Mouse (Mus musculus) E14TG2a.4 (cell line): Measurements from ENCODE around the gene Tmem165.

Source experiments
- H3K27me3 ChIP-seq: 2 replicates; pipeline ENCODE4 v1.6.1; 2014; ENCODE audit warnings: low read length, control low read depth; ENCODE audit not compliant: insufficient read depth
- H3K36me3 ChIP-seq: 2 replicates; pipeline ENCODE4 v1.6.1; 2014; ENCODE audit warnings: low read length, control low read depth; ENCODE audit not compliant: insufficient read depth
- H3K4me1 ChIP-seq: replicated peaks from 2 replicates; pipeline ENCODE4 v1.6.1; 2014; ENCODE audit warnings: low read depth, low read length, control low read depth
- H3K4me3 ChIP-seq: replicated peaks from 2 replicates; pipeline ENCODE4 v1.5.1; 2014; ENCODE audit warnings: mild to moderate bottlenecking, low read length
- H3K9me3 ChIP-seq: 2 replicates; pipeline ENCODE4 v1.6.1; 2014; ENCODE audit warnings: low read length, control low read depth
- CTCF ChIP-seq: conservative IDR thresholded peaks from 2 replicates; pipeline ENCODE4 v1.5.1; 2014; ENCODE audit warnings: low read length
- NANOG ChIP-seq: IDR thresholded peaks from 2 replicates; pipeline ENCODE4 v1.6.1; 2014; ENCODE audit warnings: borderline replicate concordance, low read length, mixed read lengths
- POU5F1 ChIP-seq: IDR thresholded peaks from 2 replicates; pipeline ENCODE4 v1.6.1; 2014; ENCODE audit warnings: low read length, borderline replicate concordance

Gene Tmem165

DNA sequence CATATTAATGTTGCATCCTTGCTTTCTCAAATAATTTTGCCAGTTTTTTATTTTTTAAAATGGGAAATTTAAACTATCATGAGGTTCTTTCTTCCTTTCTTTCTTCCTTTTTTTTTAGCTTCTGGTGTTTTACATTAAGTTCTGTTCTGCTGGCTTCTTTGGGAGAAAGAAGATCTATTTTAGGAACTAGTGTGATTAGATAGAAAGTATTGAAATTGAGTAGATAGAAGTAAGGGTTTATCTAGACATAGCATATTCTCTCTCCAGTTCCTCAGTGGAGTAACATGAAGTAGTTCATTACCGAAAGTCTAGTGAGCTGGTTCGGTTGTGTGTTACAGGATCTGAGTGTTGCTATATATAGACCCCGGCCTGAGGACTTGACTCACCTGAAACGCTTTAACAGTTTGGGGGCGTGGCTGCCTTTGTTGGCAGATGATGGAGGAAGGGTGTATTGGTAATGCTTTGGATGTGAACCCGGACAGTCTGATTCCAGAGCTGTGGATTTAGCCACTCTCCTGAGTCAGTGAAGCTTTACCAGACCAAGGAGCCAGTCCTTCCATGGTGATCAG is 10.8 kb downstream of the Tmem165 start:
- Histone ChIP-seq H3K9me3 (no peaks in the 10 kb centered on the region), H3K36me3 (peaks cover 73% of the 10 kb centered on the region), H3K27me3 (no peaks in the 10 kb centered on the region), H3K4me1 (peaks cover 40% of the 10 kb centered on the region), H3K4me3 (no peak overlapping the region)
- TF ChIP-seq CTCF, result no peak
- no peak for TF ChIP-seq POU5F1
- no peak for TF ChIP-seq NANOG

DNA sequence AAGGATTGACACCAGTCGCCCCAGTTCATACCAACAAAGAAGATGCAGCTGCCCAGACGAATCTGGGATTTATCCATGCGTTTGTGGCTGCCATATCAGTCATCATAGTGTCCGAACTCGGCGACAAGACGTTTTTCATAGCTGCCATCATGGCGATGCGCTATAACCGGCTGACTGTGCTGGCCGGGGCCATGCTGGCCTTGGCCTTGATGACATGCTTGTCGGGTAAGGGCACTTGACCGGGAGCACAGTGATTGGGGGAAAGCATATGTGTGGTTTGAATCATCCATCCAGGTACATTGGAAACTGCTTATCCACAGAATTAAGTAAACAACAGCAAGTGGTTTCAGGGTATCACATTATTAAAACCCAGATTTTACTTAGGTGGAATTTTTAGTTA is 15.7 kb downstream of the Tmem165 start:
- H3K4me3 ChIP-seq, result no peak overlapping the region
- no peaks in the 10 kb centered on the region for H3K9me3 ChIP-seq
- H3K36me3 ChIP-seq, result peaks cover 78% of the 10 kb centered on the region
- TF ChIP-seq NANOG, result no peak
- TF ChIP-seq POU5F1, result no peak
- no peak for TF ChIP-seq CTCF
- peaks cover 5% of the 10 kb centered on the region for H3K4me1 ChIP-seq
- H3K27me3 ChIP-seq, result no peaks in the 10 kb centered on the region

DNA sequence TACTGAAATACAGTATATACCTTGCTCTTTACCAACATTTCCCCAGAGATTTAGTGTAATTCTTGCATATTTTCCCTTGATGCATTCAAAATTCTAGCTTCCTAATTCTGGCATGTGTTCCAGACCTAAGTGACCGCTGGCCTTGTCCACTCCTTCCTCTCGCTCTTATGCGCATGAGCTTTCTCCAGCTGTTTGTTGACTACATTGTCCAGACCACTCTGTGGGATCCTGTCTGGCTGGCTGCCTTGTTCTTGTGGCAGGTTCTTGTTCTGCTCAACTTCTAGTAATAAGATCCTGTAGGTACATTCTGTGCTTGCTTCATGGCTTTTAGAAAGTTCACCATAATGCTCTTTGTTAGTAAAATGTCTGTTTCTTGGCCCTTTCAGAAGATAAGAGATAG is 19.5 kb downstream of the Tmem165 start:
- Histone ChIP-seq H3K4me1 (no peaks in the 10 kb centered on the region), H3K27me3 (no peaks in the 10 kb centered on the region), H3K9me3 (no peaks in the 10 kb centered on the region), H3K36me3 (peaks cover 88% of the 10 kb centered on the region), H3K4me3 (no peak overlapping the region)
- TF ChIP-seq CTCF (no peak), NANOG (no peak), POU5F1 (no peak)

DNA sequence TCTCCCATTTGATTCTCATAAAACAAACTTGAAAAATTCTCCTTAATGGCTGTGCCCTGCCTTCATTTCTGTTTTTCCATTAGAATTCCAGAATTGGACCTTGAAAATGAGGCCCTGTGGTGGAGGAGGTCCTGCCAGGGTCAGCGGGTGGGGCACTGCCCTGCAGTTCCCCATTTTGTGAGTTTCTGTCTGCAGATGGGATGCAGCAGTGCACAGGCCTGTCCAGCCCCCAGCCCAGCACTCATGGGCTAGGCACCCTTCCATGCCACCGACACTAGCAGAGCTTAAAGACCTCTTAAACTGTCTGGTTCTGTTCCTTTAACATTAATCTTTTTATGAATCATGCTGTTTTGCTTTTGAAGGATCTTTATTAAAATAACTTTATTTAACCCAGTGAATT is 22.2 kb downstream of the Tmem165 start:
- H3K36me3 ChIP-seq, result peaks cover 92% of the 10 kb centered on the region
- no peak for TF ChIP-seq NANOG
- TF ChIP-seq POU5F1, result no peak
- TF ChIP-seq CTCF, result no peak
- no peak overlapping the region for H3K4me3 ChIP-seq
- no peaks in the 10 kb centered on the region for H3K4me1 ChIP-seq
- no peaks in the 10 kb centered on the region for H3K27me3 ChIP-seq
- H3K9me3 ChIP-seq, result no peaks in the 10 kb centered on the region

DNA sequence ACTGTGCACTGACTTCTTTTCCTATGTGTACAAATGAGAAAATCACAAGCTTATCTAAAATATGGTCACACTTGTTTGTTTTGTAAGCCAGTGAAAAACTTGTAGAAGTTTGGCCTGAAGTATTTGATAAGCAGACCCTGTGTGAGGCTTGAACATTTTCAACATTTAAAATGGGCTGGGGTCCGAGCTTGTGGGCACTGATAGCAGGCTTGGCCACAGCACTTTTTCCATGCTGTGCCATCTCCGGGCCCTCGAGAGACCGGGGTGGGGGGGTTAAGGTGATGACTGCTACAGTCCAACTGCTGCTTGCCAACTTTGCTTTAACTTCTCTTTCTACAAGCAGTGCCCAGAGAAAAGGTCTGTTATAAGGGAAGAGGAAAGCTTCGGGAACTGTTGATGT is 24.4 kb downstream of the Tmem165 start:
- H3K4me1 ChIP-seq, result no peaks in the 10 kb centered on the region
- H3K4me3 ChIP-seq, result no peak overlapping the region
- no peaks in the 10 kb centered on the region for H3K9me3 ChIP-seq
- peaks cover 93% of the 10 kb centered on the region for H3K36me3 ChIP-seq
- no peak for TF ChIP-seq NANOG
- no peaks in the 10 kb centered on the region for H3K27me3 ChIP-seq

DNA sequence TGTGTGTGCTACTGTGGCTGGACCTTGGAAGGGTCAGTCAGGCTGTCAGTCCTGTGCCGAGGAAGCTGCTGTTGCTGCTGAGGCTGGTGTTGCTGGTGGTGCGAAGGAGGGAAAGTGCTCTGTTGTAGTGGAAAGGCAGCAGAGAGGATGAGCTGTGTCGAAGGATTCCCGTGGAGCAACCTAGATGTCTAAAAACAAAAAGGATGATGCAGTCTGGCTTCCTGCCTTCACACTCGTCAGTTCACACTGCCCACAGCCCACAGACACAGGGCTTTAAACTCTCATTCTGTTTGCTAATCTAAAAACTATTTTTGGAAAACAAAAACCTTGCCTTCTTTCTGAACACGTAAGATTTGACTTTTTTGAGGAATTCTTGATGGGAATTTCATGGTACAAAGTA is 33.0 kb downstream of the Tmem165 start:
- Histone ChIP-seq H3K4me3 (no peak overlapping the region), H3K36me3 (peaks cover 49% of the 10 kb centered on the region)
- TF ChIP-seq NANOG (no peak), POU5F1 (no peak), CTCF (no peak)

DNA sequence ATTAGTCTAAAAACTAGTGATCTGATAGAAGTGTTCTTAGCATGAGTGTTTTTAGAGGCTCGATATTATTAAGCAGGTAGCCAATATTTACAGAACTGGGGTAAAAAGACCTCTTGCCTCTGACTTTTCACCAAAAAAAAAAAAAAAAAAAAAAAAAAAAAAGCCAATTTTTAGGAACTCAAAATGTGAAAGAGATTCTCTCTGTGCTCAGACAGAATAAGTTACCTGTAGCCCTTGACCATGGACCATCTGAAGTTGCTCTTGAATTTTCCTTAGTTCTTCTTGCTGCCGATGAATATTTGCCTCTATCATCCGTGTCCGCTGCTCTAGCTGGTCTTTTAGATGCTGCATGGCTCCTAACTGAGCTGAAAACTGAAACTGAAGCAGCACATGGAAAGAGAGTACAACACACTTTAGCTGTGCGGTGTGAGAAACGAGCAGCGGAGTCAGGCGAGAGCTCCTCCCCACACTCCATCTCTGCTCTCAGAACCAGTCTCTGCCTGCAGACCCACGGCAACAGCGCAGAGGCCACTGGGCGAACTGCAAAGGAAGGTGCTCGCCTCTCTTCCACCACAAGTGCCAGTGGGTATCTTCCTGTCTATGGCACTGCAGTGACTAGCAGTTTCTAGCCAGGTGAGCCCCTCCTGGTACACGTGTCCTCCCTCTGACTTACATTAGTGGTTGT is 47.6 kb downstream of the Tmem165 start:
- Histone ChIP-seq H3K4me3 (no peak overlapping the region), H3K27me3 (no peaks in the 10 kb centered on the region), H3K36me3 (peaks cover 73% of the 10 kb centered on the region), H3K9me3 (0 out of 2 replicates have a peak, but pooled peaks cover 4% of the 10 kb centered on the region), H3K4me1 (no peaks in the 10 kb centered on the region)
- TF ChIP-seq CTCF (no peak), NANOG (no peak)

More for the DNA sequence above, 33.0 kb downstream of the Tmem165 start:
- Histone ChIP-seq H3K9me3 (no peaks in the 10 kb centered on the region), H3K4me1 (no peaks in the 10 kb centered on the region), H3K27me3 (no peaks in the 10 kb centered on the region)

DNA sequence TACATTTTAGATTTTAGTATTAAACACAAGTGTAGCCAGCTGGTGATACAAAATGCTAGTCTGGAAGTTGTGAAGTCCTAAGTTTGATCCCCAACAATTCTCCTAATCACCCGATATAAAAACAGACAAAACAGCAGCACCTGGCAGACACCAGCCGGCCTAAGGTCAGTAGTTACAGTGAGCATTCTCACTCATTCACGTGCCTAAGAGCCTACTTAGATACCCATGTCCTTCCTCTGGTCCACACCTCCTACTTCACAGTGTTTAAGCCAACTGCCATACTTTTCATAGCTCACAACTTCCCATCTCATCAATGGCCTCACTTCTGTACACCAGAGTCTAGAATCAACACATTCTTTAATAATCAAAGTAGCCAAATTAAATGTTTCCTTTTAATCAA is 59.6 kb downstream of the Tmem165 start:
- Histone ChIP-seq H3K27me3 (no peaks in the 10 kb centered on the region), H3K4me3 (no peak overlapping the region), H3K36me3 (peaks cover 38% of the 10 kb centered on the region), H3K9me3 (no peaks in the 10 kb centered on the region), H3K4me1 (no peaks in the 10 kb centered on the region)
- TF ChIP-seq NANOG, result no peak

DNA sequence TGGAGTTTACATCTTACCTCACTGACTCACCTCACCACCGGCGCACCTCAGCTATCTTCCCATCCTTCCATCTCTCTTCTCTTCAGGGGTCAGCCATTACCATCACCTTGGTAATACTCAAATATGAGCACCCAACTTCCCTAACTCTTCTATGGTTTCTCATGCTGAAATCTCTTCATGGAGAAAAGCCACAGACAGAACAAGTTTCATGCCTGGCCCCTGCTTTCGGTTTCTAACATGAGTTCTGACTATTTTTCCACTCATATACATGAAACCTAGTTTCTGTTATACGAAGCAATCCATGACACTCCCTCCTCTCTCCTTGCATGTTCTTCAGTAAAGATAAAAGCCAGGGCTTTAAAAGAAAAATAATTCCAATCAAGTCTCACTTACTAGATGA is 60.2 kb downstream of the Tmem165 start:
- no peaks in the 10 kb centered on the region for H3K27me3 ChIP-seq
- no peak for TF ChIP-seq POU5F1
- TF ChIP-seq NANOG, result no peak

More for the DNA sequence above, 60.2 kb downstream of the Tmem165 start:
- Histone ChIP-seq H3K4me3 (no peak overlapping the region), H3K9me3 (no peaks in the 10 kb centered on the region), H3K4me1 (no peaks in the 10 kb centered on the region), H3K36me3 (peaks cover 38% of the 10 kb centered on the region)
